Mouse (Mus musculus) pancreas, adult 10 weeks (tissue): ENCODE results near the gene Elavl2. TPM values are rescaled to one million over a fixed set of nuclear protein-coding genes. Genes with fewer than 3 reads are reported as not detected.

Experiments used
- polyA plus RNA-seq: library from polyadenylated mRNA; stranded (reverse); fragments of 350-450 nt; fragmentation: Illumina TruSeq; extraction: RNeasy Lipid Tissue Mini Kit (QIAGEN cat#74804); gene quantifications from one replicate; pipeline ENCODE4 v1.2.3, GENCODE M21; 2015; ENCODE audit warnings: low read depth, low replicate concordance; ENCODE audit not compliant: insufficient read depth

Gene Elavl2
- 0.31 TPM for polyA plus RNA-seq

DNA sequence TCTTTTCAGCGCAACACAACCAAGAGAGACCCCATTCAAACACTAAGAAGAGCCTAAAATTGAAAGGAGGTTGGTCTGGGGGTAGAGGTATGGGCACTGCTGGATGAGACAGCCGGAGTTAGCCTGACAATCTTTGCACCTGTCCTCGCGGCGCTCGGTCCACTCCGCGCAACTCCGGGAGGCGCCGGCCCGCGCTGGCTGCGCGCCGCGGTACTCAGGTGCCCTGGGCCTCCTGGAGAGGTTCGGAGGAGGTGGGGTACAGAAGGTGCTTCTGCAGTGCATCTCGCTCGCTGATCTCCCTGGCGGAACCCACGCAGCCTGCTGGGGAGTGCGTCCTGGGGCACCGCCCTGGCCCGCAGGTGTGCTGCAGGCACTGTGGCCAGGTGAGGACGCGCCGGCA lies at the start of gene Elavl2:
Gene Elavl2 (minus strand): TSS at position 363 of the 400 bp plus-strand sequence.

